Mouse (Mus musculus) MEL (cell line): ENCODE results near the gene Ilf2. TPM values are rescaled to one million over a fixed set of nuclear protein-coding genes. Genes with fewer than 3 reads are reported as not detected.
A peak's percentile ranks its signal among the peaks of the same experiment; 100 is the strongest.

Source experiments
- DNase-seq: peaks from one replicate; pipeline ENCODE4 v3.0.0; 2011; ENCODE audit warnings: low read depth, low spot score
- H3K27ac ChIP-seq: 2 replicates; pipeline ENCODE4 v1.5.1; 2012; ENCODE audit warnings: low read depth, mild to moderate bottlenecking, control low read depth, low read length, moderate library complexity; ENCODE audit not compliant: control insufficient read depth
- H3K27me3 ChIP-seq, 2 experiments: fragments of 150-350 bp in 1 of 2; sonication (generic) in 1 of 2; 2 replicates each; pipeline ENCODE4 v1.6.1; 2012; ENCODE audit warnings: low read length in 2 of 2, mild to moderate bottlenecking in 2 of 2, improper control_type of control experiment in 1 of 2, moderate library complexity in 1 of 2; ENCODE audit not compliant: insufficient read depth in 2 of 2, control insufficient read depth in 1 of 2
- H3K36me3 ChIP-seq, 2 experiments: 2 replicates each; pipeline ENCODE4 v1.6.1; 2012 to 2014; ENCODE audit warnings: low read length in 2 of 2, improper control_type of control experiment in 1 of 2, inconsistent platforms in 1 of 2, mild to moderate bottlenecking in 1 of 2; ENCODE audit not compliant: insufficient read depth in 2 of 2, control insufficient read depth in 1 of 2
- H3K4me1 ChIP-seq, 2 experiments: fragments of 150-350 bp in 1 of 2; sonication (generic) in 1 of 2; 2 replicates each; pipeline ENCODE4 v1.6.1; 2012; ENCODE audit warnings: low read length in 2 of 2, improper control_type of control experiment in 1 of 2, mild to moderate bottlenecking in 1 of 2; ENCODE audit not compliant: insufficient read depth in 2 of 2, control insufficient read depth in 1 of 2
- H3K4me3 ChIP-seq, 2 experiments: fragments of 150-350 bp in 1 of 2; sonication (generic) in 1 of 2; 2 replicates each; pipeline ENCODE4 v1.5.1; 2012; ENCODE audit warnings: low read depth in 2 of 2, low read length in 2 of 2, mild to moderate bottlenecking in 2 of 2, moderate library complexity in 2 of 2, control low read depth in 1 of 2, improper control_type of control experiment in 1 of 2; ENCODE audit not compliant: control insufficient read depth in 1 of 2, insufficient read depth in 1 of 2
- H3K79me2 ChIP-seq: 2 replicates; pipeline ENCODE4 v1.6.1; 2012; ENCODE audit warnings: mild to moderate bottlenecking, low read length, moderate library complexity; ENCODE audit not compliant: control insufficient read depth, poor library complexity, insufficient read depth
- H3K9ac ChIP-seq: 2 replicates; pipeline ENCODE4 v1.6.1; 2012; ENCODE audit warnings: low read depth, mild to moderate bottlenecking, control low read depth, low read length, moderate library complexity; ENCODE audit not compliant: control insufficient read depth, poor library complexity, severe bottlenecking
- H3K9me3 ChIP-seq: fragments of 150-350 bp; sonication (generic); replicated peaks from 2 replicates; pipeline ENCODE4 v1.6.1; 2012; ENCODE audit warnings: mild to moderate bottlenecking, low read length, improper control_type of control experiment, moderate library complexity; ENCODE audit not compliant: insufficient read depth
- CHD1 ChIP-seq: IDR thresholded peaks from 2 replicates; pipeline ENCODE4 v1.6.1; 2012; ENCODE audit warnings: low read depth, mild to moderate bottlenecking, inconsistent platforms, low read length, improper control_type of control experiment
- CTCF ChIP-seq, 3 experiments: IDR thresholded peaks in 2 of 3; conservative IDR thresholded peaks in 1 of 3; 2 replicates each; pipeline ENCODE4 v1.5.1; 2011 to 2012; ENCODE audit warnings: low read length in 3 of 3, low read depth in 2 of 3, mild to moderate bottlenecking in 2 of 3, improper control_type of control experiment in 1 of 3, inconsistent platforms in 1 of 3, mixed read lengths in 1 of 3, moderate library complexity in 1 of 3; ENCODE audit not compliant: control insufficient read depth in 1 of 3, insufficient read depth in 1 of 3, poor library complexity in 1 of 3, severe bottlenecking in 1 of 3
- ELF1 ChIP-seq: IDR thresholded peaks from 2 replicates; pipeline ENCODE4 v1.6.1; 2014; ENCODE audit warnings: low read depth, mild to moderate bottlenecking, inconsistent platforms, low read length, improper control_type of control experiment, moderate library complexity
- EP300 ChIP-seq, 2 experiments: IDR thresholded peaks; 2 replicates each; pipeline ENCODE4 v1.6.1; 2011; ENCODE audit warnings: improper control_type of control experiment in 2 of 2, low read length in 2 of 2, low read depth in 1 of 2, mild to moderate bottlenecking in 1 of 2
- GATA1 ChIP-seq: IDR thresholded peaks from 2 replicates; pipeline ENCODE4 v1.6.1; 2011; ENCODE audit warnings: low read depth, low read length, improper control_type of control experiment
- HCFC1 ChIP-seq: IDR thresholded peaks from 2 replicates; pipeline ENCODE4 v1.6.1; 2012; ENCODE audit warnings: low read depth, mild to moderate bottlenecking, inconsistent platforms, low read length, improper control_type of control experiment, moderate library complexity
- JUND ChIP-seq: IDR thresholded peaks from 2 replicates; pipeline ENCODE4 v1.6.1; 2011; ENCODE audit warnings: low read depth, mild to moderate bottlenecking, improper control_type of control experiment, low read length
- KAT2A ChIP-seq: conservative IDR thresholded peaks from 2 replicates; pipeline ENCODE4 v1.6.1; 2012; ENCODE audit warnings: low read depth, low read length, improper control_type of control experiment, inconsistent platforms
- MAFK ChIP-seq: IDR thresholded peaks from 2 replicates; pipeline ENCODE4 v1.6.1; 2011; ENCODE audit warnings: low read depth, mild to moderate bottlenecking, low read length, improper control_type of control experiment, borderline replicate concordance
- MAX ChIP-seq: IDR thresholded peaks from 2 replicates; pipeline ENCODE4 v1.6.1; 2011; ENCODE audit warnings: low read length, improper control_type of control experiment
- MAZ ChIP-seq: IDR thresholded peaks from 2 replicates; pipeline ENCODE4 v1.6.1; 2012; ENCODE audit warnings: low read depth, mild to moderate bottlenecking, inconsistent platforms, low read length, improper control_type of control experiment
- MEF2A ChIP-seq: IDR thresholded peaks from 2 replicates; pipeline ENCODE4 v1.6.1; 2014; ENCODE audit warnings: low read depth, mild to moderate bottlenecking, inconsistent platforms, low read length, improper control_type of control experiment; ENCODE audit not compliant: poor library complexity, insufficient replicate concordance, severe bottlenecking; ENCODE audit errors: extremely low read depth
- MXI1 ChIP-seq: IDR thresholded peaks from 2 replicates; pipeline ENCODE4 v1.6.1; 2011; ENCODE audit warnings: mild to moderate bottlenecking, low read depth, low read length, improper control_type of control experiment
- MYB ChIP-seq: IDR thresholded peaks from 2 replicates; pipeline ENCODE4 v1.6.1; 2011; ENCODE audit warnings: mild to moderate bottlenecking, low read depth, low read length, improper control_type of control experiment
- MYC ChIP-seq: IDR thresholded peaks from 2 replicates; pipeline ENCODE4 v1.6.1; 2011; ENCODE audit warnings: low read depth, mild to moderate bottlenecking, low read length, improper control_type of control experiment, moderate library complexity
- POLR2A ChIP-seq, 2 experiments: IDR thresholded peaks; 2 replicates each; pipeline ENCODE4 v1.6.1; 2011 to 2012; ENCODE audit warnings: low read length in 2 of 2, mild to moderate bottlenecking in 2 of 2, control low read depth in 1 of 2, improper control_type of control experiment in 1 of 2, low read depth in 1 of 2, moderate library complexity in 1 of 2; ENCODE audit not compliant: control insufficient read depth in 1 of 2, insufficient read depth in 1 of 2, poor library complexity in 1 of 2
- POLR2AphosphoS2 ChIP-seq: IDR thresholded peaks from 2 replicates; pipeline ENCODE4 v1.6.1; 2011; ENCODE audit warnings: low read length, improper control_type of control experiment
- POLR2AphosphoS5 ChIP-seq: IDR thresholded peaks from 2 replicates; pipeline ENCODE4 v1.6.1; 2012; ENCODE audit warnings: low read depth, borderline replicate concordance, mild to moderate bottlenecking, inconsistent platforms, low read length, moderate library complexity, mixed read lengths
- RAD21 ChIP-seq: IDR thresholded peaks from 2 replicates; pipeline ENCODE4 v1.6.1; 2011; ENCODE audit warnings: mild to moderate bottlenecking, low read depth, low read length, improper control_type of control experiment
- RCOR1 ChIP-seq: IDR thresholded peaks from 2 replicates; pipeline ENCODE4 v1.6.1; 2012; ENCODE audit warnings: low read depth, mild to moderate bottlenecking, inconsistent platforms, low read length, improper control_type of control experiment
- SMC3 ChIP-seq: IDR thresholded peaks from 2 replicates; pipeline ENCODE4 v1.6.1; 2011; ENCODE audit warnings: low read depth, low read length, improper control_type of control experiment
- TAL1 ChIP-seq: IDR thresholded peaks from 2 replicates; pipeline ENCODE4 v1.6.1; 2012; ENCODE audit warnings: mild to moderate bottlenecking, inconsistent platforms, low read length, moderate library complexity, mixed read lengths
- TBP ChIP-seq: IDR thresholded peaks from 2 replicates; pipeline ENCODE4 v1.8.0; 2011; ENCODE audit warnings: low read depth, low read length, improper control_type of control experiment
- TCF12 ChIP-seq: IDR thresholded peaks from 2 replicates; pipeline ENCODE4 v1.6.1; 2014; ENCODE audit warnings: low read depth, mild to moderate bottlenecking, inconsistent platforms, low read length, improper control_type of control experiment, moderate library complexity
- UBTF ChIP-seq: IDR thresholded peaks from 2 replicates; pipeline ENCODE4 v1.6.1; 2012; ENCODE audit warnings: low read depth, mild to moderate bottlenecking, inconsistent platforms, low read length, improper control_type of control experiment, moderate library complexity, borderline replicate concordance; ENCODE audit not compliant: insufficient read depth
- USF1 ChIP-seq: IDR thresholded peaks from 2 replicates; pipeline ENCODE4 v1.6.1; 2014; ENCODE audit warnings: low read depth, mild to moderate bottlenecking, inconsistent platforms, low read length, improper control_type of control experiment, moderate library complexity
- USF2 ChIP-seq, 2 experiments: IDR thresholded peaks; 2 replicates each; pipeline ENCODE4 v1.6.1; 2011 to 2012; ENCODE audit warnings: improper control_type of control experiment in 2 of 2, low read length in 2 of 2, borderline replicate concordance in 1 of 2, inconsistent platforms in 1 of 2, low read depth in 1 of 2, mild to moderate bottlenecking in 1 of 2; ENCODE audit not compliant: insufficient read depth in 1 of 2
- ZC3H11A ChIP-seq: IDR thresholded peaks from 2 replicates; pipeline ENCODE4 v1.6.1; 2012; ENCODE audit warnings: low read depth, mild to moderate bottlenecking, inconsistent platforms, low read length, improper control_type of control experiment
- ZKSCAN1 ChIP-seq: IDR thresholded peaks from 2 replicates; pipeline ENCODE4 v1.6.1; 2012; ENCODE audit warnings: low read depth, mild to moderate bottlenecking, inconsistent platforms, low read length, improper control_type of control experiment, moderate library complexity
- ZMIZ1 ChIP-seq: IDR thresholded peaks from 2 replicates; pipeline ENCODE4 v1.6.1; 2012; ENCODE audit warnings: low read depth, mild to moderate bottlenecking, inconsistent platforms, low read length, improper control_type of control experiment, moderate library complexity
- ZNF384 ChIP-seq: IDR thresholded peaks from 2 replicates; pipeline ENCODE4 v1.6.1; 2012; ENCODE audit warnings: low read depth, mild to moderate bottlenecking, inconsistent platforms, low read length, improper control_type of control experiment
- polyA plus RNA-seq, 2 experiments: library from polyadenylated mRNA; stranded (reverse) in 1 of 2; unstranded in 1 of 2; fragments of >175 nt in 1 of 2; fragments of >200 nt in 1 of 2; gene quantifications; 2 replicates each; pipeline versions ENCODE4 v1.2.1 to v1.2.4; 2012; ENCODE audit warnings: low replicate concordance in 2 of 2, low read depth in 1 of 2; ENCODE audit not compliant: insufficient read length in 2 of 2, insufficient read depth in 1 of 2, missing spikeins in 1 of 2
- total RNA-seq: library from RNA; depleted of rRNA; stranded (reverse); fragments of 300-350 nt; gene quantifications from 2 replicates; pipeline ENCODE4 v1.2.3, GENCODE M21; 2012

Gene Ilf2
- total and polyA plus RNA-seq, 3 experiments = 107 to 223 (median 175) TPM

DNA sequence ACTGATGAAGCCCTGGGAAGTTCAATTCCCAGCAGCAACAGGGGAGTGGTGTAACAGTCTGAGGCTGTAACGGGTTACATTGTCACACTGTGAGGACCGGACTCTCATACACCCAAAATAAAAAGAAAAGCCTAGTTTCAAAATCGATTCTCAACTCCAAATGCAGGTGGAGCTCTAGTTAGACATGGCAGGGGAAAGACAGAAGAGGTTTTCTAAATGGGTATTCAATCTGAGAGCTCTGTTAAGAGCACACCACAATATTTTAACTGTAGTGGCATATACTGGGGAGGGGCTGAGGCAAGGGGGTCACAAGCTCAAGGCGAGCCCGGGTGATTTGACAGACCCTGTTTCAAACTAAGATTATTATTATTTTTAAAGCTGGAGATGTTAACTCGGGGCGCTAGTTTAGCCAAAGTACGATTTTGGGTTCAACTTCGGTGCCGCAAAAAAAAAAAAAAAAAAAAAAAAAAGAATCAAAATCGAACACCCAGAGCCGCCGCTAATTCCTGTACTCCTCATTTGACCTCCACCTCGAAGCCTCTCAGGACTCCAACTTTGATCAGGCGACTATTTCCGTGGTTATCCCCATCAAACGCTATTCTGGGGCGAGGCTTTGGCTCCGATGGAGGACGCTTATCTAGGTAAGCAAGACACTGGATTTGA, 32.5 kb downstream of the Ilf2 start (continued):
- TF ChIP-seq CTCF (IDR thresholded peaks at IDR 0.05 in 2 of 3, conservative IDR thresholded peaks at IDR 0.05 in 1 of 3; ENCODE audit: control insufficient read depth in 1 of 3, insufficient read depth in 1 of 3, low read depth in 2 of 3, low read length in 3 of 3, poor library complexity in 1 of 3, severe bottlenecking in 1 of 3) (0 out of 6 replicates have a peak, but pooled peaks of 1 of the 3 experiments have one; percentile 11), ELF1 (no peak), EP300 (IDR thresholded peaks at IDR 0.05; ENCODE audit: low read depth in 1 of 2, low read length in 2 of 2) (no peak), HCFC1 (no peak), GATA1 (no peak), TAL1 (no peak), MYC (no peak), RAD21 (no peak), MAZ (no peak)

DNA sequence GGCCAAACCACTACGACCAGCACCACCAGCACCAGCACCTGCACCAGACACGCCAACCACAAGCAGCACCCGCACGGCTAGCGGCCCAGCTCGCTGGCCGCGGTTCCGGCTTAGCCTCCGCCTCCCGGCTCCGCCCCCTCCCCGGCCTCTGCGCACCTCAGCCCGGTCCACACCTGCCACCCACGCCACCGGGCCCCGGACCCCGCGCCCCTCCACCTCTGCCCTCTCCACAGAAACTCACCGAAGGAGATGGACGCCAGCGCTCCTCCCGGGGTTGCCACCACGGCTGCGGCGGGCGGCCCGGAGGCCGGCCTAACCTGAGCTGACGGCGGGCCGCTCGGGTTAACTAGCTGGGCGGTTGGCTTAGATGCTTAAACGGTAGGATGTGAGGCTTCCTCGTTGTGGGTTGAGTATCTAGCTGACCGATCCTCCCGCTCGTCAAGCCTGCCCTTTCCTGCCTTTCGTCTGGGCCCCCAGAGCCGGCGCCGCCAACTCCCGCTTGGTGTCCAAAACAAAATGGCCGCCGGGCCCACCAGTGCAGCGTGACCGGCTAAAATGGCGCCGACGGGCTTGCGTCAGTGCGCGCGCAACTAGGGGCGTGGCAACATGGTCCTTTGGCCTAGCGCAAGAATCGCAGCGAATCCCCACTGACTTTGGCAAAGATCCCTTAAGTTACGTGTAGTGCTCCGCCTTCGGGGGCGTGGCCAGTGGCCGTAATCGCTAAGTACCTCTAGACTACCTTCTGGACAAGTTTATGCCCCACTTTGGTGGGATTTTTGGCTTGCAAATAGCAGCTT, 33.2 kb downstream of the Ilf2 start, which contains the start of gene Chtop:
Gene Chtop, minus strand, starts transcription at position 549 of the 797 bp plus-strand sequence.
- Histone ChIP-seq H3K36me3 (peaks cover 32 to 36% of the 10 kb centered on the region in 2 experiments), H3K79me2 (peaks cover 27% of the 10 kb centered on the region), H3K27ac (peak within 1 kb of the TSS; percentile 83), H3K4me3 (peak within 1 kb of the TSS; percentile 83 to 93), H3K27me3 (no peaks in the 10 kb centered on the region), H3K4me1 (peaks cover 2 to 24% of the 10 kb centered on the region in 2 experiments; a peak in 3 of 4 replicates), H3K9me3 (no peaks in the 10 kb centered on the region), H3K9ac (peak within 1 kb of the TSS; percentile 96)
- peak; percentile 100 for DNase-seq
- TF ChIP-seq MAFK = no peak
- no peak for TF ChIP-seq TAL1
- TF ChIP-seq UBTF = no peak
- peak; percentile 77 to 80 for TF ChIP-seq POLR2A (IDR thresholded peaks at IDR 0.05; ENCODE audit: control insufficient read depth in 1 of 2, insufficient read depth in 1 of 2, low read depth in 1 of 2, low read length in 2 of 2, poor library complexity in 1 of 2)
- TF ChIP-seq MYB = no peak
- TF ChIP-seq ZNF384 = no peak
- TF ChIP-seq POLR2AphosphoS5 = no peak
- TF ChIP-seq MYC = peak; percentile 84
- TF ChIP-seq GATA1 = peak; percentile 37; the same call in 1 of the 2 replicates
- TF ChIP-seq USF2 (IDR thresholded peaks at IDR 0.05; ENCODE audit: borderline replicate concordance in 1 of 2, insufficient read depth in 1 of 2, low read depth in 1 of 2, low read length in 2 of 2) = no peak
- TF ChIP-seq POLR2AphosphoS2 = peak; percentile 94
- peak in 1 of 2 experiments; percentile 10; a peak in 1 of 4 replicates for TF ChIP-seq EP300 (IDR thresholded peaks at IDR 0.05; ENCODE audit: low read depth in 1 of 2, low read length in 2 of 2)
- peak; percentile 86 for TF ChIP-seq HCFC1
- peak; percentile 72 for TF ChIP-seq TBP
- peak; percentile 90 for TF ChIP-seq MAX
- TF ChIP-seq KAT2A = peak; percentile 55
- peak; percentile 6; the same call in 1 of the 2 replicates for TF ChIP-seq MAZ
- TF ChIP-seq ZKSCAN1 = no peak
- no peak; the same call in 1 of the 2 replicates for TF ChIP-seq CHD1
- TF ChIP-seq ZMIZ1 = peak; percentile 58
- peak; percentile 63; the same call in 1 of the 2 replicates for TF ChIP-seq MXI1
- TF ChIP-seq TCF12 = peak; percentile 55
- no peak for TF ChIP-seq SMC3
- TF ChIP-seq JUND = no peak
- 0 out of 2 replicates have a peak, but pooled peaks have one; percentile 41 for TF ChIP-seq MEF2A
- peak; percentile 96 for TF ChIP-seq ZC3H11A
- no peak; the same call in none of the 2 replicates for TF ChIP-seq RCOR1
- peak; percentile 59 for TF ChIP-seq USF1
- TF ChIP-seq ELF1 = peak; percentile 69
